Mouse (Mus musculus) liver, postnatal 0 days (tissue): ENCODE data around the gene Catsperg1. TPM values are rescaled to one million over a fixed set of nuclear protein-coding genes. Genes with fewer than 3 reads are reported as not detected.
"Not testable (repeated sequence)": the region's sequence is repeated elsewhere in the genome, so short reads cannot be mapped to it uniquely, and the experiment has no call there.

Source experiments
- ATAC-seq: fragments of 200-750 bp; cut with Nextera tagmentation; 2 replicates; pipeline ENCODE4 v1.8.0; 2017; ENCODE audit warnings: mild to moderate bottlenecking, moderate library complexity
- DNase-seq: peaks from one replicate; pipeline ENCODE4 v3.0.0-alpha.2; 2016
- H3K27ac ChIP-seq: fragments of 300-500 bp; sonication (generic); 2 replicates; pipeline ENCODE4 v1.5.1; 2014; ENCODE audit warnings: antibody characterized with exemption, moderate library complexity, mild to moderate bottlenecking, low read depth
- H3K27me3 ChIP-seq: fragments of 300-500 bp; sonication (generic); 2 replicates; pipeline ENCODE4 v1.6.1; 2014; ENCODE audit warnings: low read length, control low read depth, mixed read lengths; ENCODE audit not compliant: insufficient read depth
- H3K36me3 ChIP-seq: fragments of 300-500 bp; sonication (generic); replicated peaks from 2 replicates; pipeline ENCODE4 v1.6.1; 2014; ENCODE audit warnings: mild to moderate bottlenecking, control low read depth, low read length, moderate library complexity, mixed read lengths; ENCODE audit not compliant: insufficient read depth
- H3K4me1 ChIP-seq: fragments of 300-500 bp; sonication (generic); 2 replicates; pipeline ENCODE4 v1.6.1; 2014; ENCODE audit warnings: antibody characterized with exemption, mild to moderate bottlenecking, control low read depth; ENCODE audit not compliant: insufficient read depth
- H3K4me2 ChIP-seq: fragments of 300-500 bp; sonication (generic); 2 replicates; pipeline ENCODE4 v1.6.1; 2014; ENCODE audit warnings: low read depth, mild to moderate bottlenecking, low read length, moderate library complexity, mixed read lengths
- H3K4me3 ChIP-seq: fragments of 300-500 bp; sonication (generic); 2 replicates; pipeline ENCODE4 v1.5.1; 2014; ENCODE audit warnings: low read depth, low read length
- H3K9ac ChIP-seq: fragments of 300-500 bp; sonication (generic); replicated peaks from 2 replicates; pipeline ENCODE4 v1.6.1; 2014; ENCODE audit warnings: mild to moderate bottlenecking, moderate library complexity
- H3K9me3 ChIP-seq: fragments of 300-500 bp; sonication (generic); 2 replicates; pipeline ENCODE4 v1.6.1; 2016; ENCODE audit warnings: mild to moderate bottlenecking, control low read depth, low read length, mixed read lengths
- CTCF ChIP-seq: sonication (generic); IDR thresholded peaks from 2 replicates; pipeline ENCODE4 v1.5.1; 2016; ENCODE audit warnings: antibody characterized with exemption, low read depth
- EP300 ChIP-seq: IDR thresholded peaks from 2 replicates; pipeline ENCODE4 v1.6.1; 2016; ENCODE audit warnings: antibody characterized with exemption, low read depth, mild to moderate bottlenecking
- WGBS: fragments of 180-500 bp; shearing (Covaris S2); extraction: QIAGEN DNeasy Blood & Tissue Kit; methylation state at CpG from one replicate; pipeline ENCODE4 v1.1.7; 2014; ENCODE audit not compliant: insufficient replicate concordance; 5-methylcytosine and 5-hydroxymethylcytosine counted together
- polyA plus RNA-seq: library from polyadenylated mRNA; unstranded; fragments of >200 nt; fragmentation: Nextera tagmentation; extraction: Ambion mirVana; gene quantifications from 2 replicates; pipeline ENCODE4 v1.2.1, GENCODE M21; 2015

Catsperg1 gene
- polyA plus RNA-seq, 1 experiment from 2014 or later, result 0.09 TPM

DNA sequence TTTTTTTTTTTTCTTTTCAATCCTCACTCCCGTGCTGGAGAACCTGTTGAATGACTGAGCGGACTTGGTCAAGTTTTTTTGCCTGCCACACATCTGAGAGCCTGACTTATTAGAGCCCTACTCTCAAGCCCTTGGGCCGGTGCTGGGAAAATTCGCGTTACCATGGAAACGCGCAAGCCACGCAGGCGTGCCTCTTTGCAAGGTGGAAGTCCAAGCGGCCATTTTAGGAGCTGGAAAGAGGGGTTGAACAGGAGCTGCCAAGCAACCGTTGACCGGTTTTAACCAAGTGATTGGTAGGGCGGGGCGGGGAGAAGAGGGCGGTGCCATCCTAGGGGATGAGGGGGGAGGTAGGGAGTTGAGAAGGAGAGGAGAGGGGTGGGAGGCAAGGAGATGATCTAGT, 1.0 kb upstream of the Catsperg1 start:
- no peak overlapping the region for H3K4me3 ChIP-seq
- no peak overlapping the region for H3K27ac ChIP-seq
- no peak overlapping the region for H3K9ac ChIP-seq
- H3K9me3 ChIP-seq, result peaks cover 24% of the 10 kb centered on the region
- TF ChIP-seq EP300, result no peak
- no peak for TF ChIP-seq CTCF
- no peaks in the 10 kb centered on the region for H3K36me3 ChIP-seq
- H3K4me1 ChIP-seq, result peaks cover 4% of the 10 kb centered on the region; the same call in 1 of the 2 replicates
- WGBS, result 69% methylated on average over 15 of the region's 15 CpGs
- H3K4me2 ChIP-seq, result no peak overlapping the region
- ATAC-seq (no peak), DNase-seq (no peak)
- H3K27me3 ChIP-seq, result no peaks in the 10 kb centered on the region

GRCm38 (mm10) chr7:29214236-29214635, 401 bp upstream of the Catsperg1 start:
- no peak for TF ChIP-seq EP300
- no peak for TF ChIP-seq CTCF
- Histone ChIP-seq H3K27ac (no peak overlapping the region), H3K4me3 (no peak overlapping the region), H3K9me3 (peaks cover 19% of the 10 kb centered on the region), H3K36me3 (no peaks in the 10 kb centered on the region), H3K9ac (no peak overlapping the region), H3K27me3 (no peaks in the 10 kb centered on the region), H3K4me2 (no peak overlapping the region), H3K4me1 (peaks cover 4% of the 10 kb centered on the region; the same call in 1 of the 2 replicates)
- ATAC-seq (no peak), DNase-seq (no peak)
- 53% methylated on average over 2 of the region's 2 CpGs for WGBS

DNA sequence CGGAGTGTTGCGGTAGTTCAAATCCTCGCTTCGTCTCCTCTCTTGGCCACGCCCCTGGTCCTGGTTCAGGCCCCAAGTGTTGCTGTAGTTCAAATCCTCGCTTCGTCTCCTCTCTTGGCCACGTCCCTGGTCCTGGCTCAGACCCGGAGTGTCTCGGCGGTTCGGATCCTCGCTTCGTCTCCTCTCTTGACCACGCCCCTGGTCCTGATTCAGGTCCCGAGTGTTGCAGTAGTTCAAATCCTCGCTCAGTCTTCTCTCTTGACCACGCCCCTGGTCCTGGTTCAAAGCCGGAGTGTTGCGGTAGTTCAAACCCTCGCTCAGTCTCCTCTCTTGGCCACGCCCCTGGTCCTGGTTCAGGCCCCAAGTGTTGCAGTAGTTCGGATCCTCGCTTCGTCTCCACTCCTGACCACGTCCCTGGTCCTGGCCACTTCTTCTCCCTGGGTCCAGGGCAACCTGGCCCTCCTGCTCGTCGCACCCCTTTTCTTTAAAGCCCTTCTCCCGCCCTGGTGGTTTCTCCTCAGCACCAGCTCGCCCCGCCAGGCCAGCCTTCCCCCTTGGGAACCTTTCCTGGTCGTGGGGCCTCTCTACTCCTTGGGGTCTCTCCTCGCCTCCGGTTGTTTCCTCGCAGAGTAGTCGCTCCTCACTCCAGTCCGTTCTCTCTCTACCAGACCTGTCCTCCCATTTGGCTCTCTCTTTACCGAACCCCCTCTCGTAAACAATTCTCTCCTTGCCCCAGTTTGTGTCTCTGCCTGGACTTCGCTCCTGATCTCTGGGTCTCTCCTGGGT, 867 bp downstream of the Catsperg1 start:
- H3K9me3 ChIP-seq, result peaks cover 13% of the 10 kb centered on the region
- DNase-seq, H3K4me1 ChIP-seq, H3K27ac ChIP-seq, H3K9ac ChIP-seq, H3K27me3 ChIP-seq, ATAC-seq, H3K4me2 ChIP-seq, H3K36me3 ChIP-seq, H3K4me3 ChIP-seq: not testable (repeated sequence)
- WGBS, result 46% methylated on average over 40 of the region's 40 CpGs

DNA sequence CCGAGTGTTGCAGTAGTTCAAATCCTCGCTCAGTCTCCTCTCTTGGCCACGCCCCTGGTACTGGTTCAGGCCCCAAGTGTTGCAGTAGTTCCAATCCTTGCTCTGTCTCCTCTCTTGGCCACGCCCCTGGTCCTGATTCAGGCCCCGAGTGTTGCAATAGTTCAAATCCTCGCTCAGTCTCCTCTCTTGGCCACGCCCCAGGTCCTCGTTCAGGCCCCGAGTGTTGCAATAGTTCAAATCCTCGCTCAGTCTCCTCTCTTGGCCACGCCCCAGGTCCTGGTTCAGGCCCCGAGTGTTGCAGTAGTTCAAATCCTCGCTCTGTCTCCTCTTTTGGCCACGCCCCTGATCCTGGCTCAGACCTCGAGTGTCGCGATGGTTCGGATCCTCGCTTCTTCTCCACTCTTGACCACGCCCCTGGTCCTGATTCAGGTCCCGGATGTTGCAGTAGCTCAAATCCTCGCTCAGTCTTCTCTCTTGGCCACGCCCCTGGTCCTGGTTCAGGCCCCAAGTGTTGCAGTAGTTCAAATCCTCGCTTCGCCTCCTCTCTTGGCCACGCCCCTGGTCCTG, 1.6 kb downstream of the Catsperg1 start:
- Histone ChIP-seq H3K4me2 (peak overlapping the region; percentile 61), H3K4me1 (peaks cover 4% of the 10 kb centered on the region; the same call in 1 of the 2 replicates), H3K27ac (peak overlapping the region; percentile 74), H3K4me3 (peak overlapping the region; percentile 34), H3K9ac (no peak overlapping the region), H3K27me3 (no peaks in the 10 kb centered on the region), H3K36me3 (no peaks in the 10 kb centered on the region), H3K9me3 (peaks cover 11% of the 10 kb centered on the region)
- TF ChIP-seq EP300 (no peak), CTCF (no peak)
- DNase-seq (peak; percentile 51), ATAC-seq (no peak)
- 26% methylated on average over 26 of the region's 26 CpGs for WGBS

DNA sequence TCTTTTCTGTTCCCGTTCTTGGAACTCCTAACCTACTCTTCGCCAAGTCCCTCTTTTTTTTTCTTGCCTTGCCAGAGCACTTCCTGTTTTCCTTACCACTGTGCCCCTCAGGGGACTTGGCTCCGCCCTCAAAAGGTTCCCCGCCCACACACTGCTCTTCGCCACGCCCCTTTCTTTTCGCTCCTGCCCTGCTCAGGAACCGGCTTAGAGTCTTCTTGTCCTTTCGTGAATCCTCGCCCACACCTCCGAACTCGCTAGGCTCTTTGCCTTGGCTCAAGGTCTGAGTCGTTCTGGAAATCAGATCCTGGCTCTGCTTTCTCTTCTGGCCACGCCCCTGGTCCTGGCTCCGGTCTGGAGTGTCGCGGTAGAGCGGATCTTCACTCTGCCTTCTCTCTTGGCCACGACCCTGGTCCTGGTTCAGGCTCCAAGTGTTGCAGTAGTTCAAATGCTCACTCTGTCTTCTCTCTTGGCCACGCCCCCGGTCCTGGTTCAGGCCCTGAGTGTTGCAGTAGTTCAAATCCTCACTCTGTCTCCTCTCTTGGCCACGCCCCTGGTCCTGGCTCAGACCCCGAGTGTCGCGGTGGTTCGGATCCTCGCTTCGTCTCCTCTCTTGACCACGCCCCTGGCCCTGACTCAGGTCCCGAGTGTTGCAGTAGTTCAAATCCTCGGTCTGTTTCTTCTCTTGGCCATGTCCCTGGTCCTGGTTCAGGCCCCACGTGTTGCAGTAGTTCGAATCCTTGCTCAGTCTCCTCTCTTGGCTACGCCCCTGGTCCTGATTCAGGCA, 2.2 kb downstream of the Catsperg1 start:
- Histone ChIP-seq H3K4me3 (peak overlapping the region; percentile 34), H3K4me2 (peak overlapping the region; percentile 61), H3K9me3 (peaks cover 8% of the 10 kb centered on the region), H3K27me3 (no peaks in the 10 kb centered on the region), H3K4me1 (peaks cover 4% of the 10 kb centered on the region; the same call in 1 of the 2 replicates), H3K36me3 (no peaks in the 10 kb centered on the region), H3K27ac (peak overlapping the region; percentile 74), H3K9ac (no peak overlapping the region)
- ATAC-seq (peak; percentile 87), DNase-seq (peak; percentile 84)
- TF ChIP-seq CTCF (no peak), EP300 (no peak)
- 5% methylated on average over 34 of the region's 34 CpGs for WGBS

- H3K9me3 ChIP-seq, H3K9ac ChIP-seq, H3K27me3 ChIP-seq, H3K36me3 ChIP-seq, H3K4me1 ChIP-seq: not testable (repeated sequence)
- peak; percentile 53 for DNase-seq
- Histone ChIP-seq H3K4me3 (peak overlapping the region; percentile 34; the same call in 1 of the 2 replicates), H3K27ac (peak overlapping the region; percentile 74), H3K4me2 (peak overlapping the region; percentile 61)
- 17% methylated on average over 13 of the region's 15 CpGs for WGBS
- ATAC-seq, result peak; percentile 75
Measured at GRCm38 (mm10) chr7:29211013-29211412, 2.8 kb downstream of the Catsperg1 start.
